Mouse (Mus musculus) spleen, adult 2 months (tissue): Measurements from ENCODE around the gene Hbs1l.

ENCODE experiments used
- CTCF ChIP-seq: fragments of 200-500 bp; IDR thresholded peaks from 2 replicates; pipeline ENCODE4 v1.5.1; 2011; ENCODE audit warnings: mild to moderate bottlenecking, inconsistent platforms; ENCODE audit not compliant: insufficient read depth, insufficient read length, insufficient replicate concordance; ENCODE audit errors: extremely low read depth
- POLR2A ChIP-seq: fragments of 200-500 bp; IDR thresholded peaks from 2 replicates; pipeline ENCODE4 v1.6.1; 2011; ENCODE audit warnings: low read depth, low read length, inconsistent platforms

GRCm38 (mm10) chr10:21411621-21412205 is 115.9 kb downstream of the Hbs1l start:
- TF ChIP-seq CTCF (no peak), POLR2A (no peak)
